Mouse (Mus musculus) stomach, postnatal 0 days (tissue): ENCODE results near the gene Taok3. TPM values are rescaled to one million over a fixed set of nuclear protein-coding genes. Genes with fewer than 3 reads are reported as not detected.

Experiments used
- ATAC-seq: fragments of 200-750 bp; cut with Nextera tagmentation; 2 replicates; pipeline ENCODE4 v1.8.0; 2017; ENCODE audit not compliant: low FRiP score, low TSS enrichment
- DNase-seq: peaks from one replicate; pipeline ENCODE4 v3.0.0-alpha.2; 2016; ENCODE audit warnings: low spot score
- H3K27ac ChIP-seq: fragments of 300-500 bp; sonication (generic); replicated peaks from 2 replicates; pipeline ENCODE4 v1.5.1; 2014; ENCODE audit warnings: mild to moderate bottlenecking, control low read depth
- H3K27me3 ChIP-seq: fragments of 300-500 bp; sonication (generic); 2 replicates; pipeline ENCODE4 v1.6.1; 2014; ENCODE audit warnings: low read length; ENCODE audit not compliant: control insufficient read depth, insufficient read depth
- H3K36me3 ChIP-seq: fragments of 300-500 bp; sonication (generic); 2 replicates; pipeline ENCODE4 v1.6.1; 2014; ENCODE audit warnings: low read length, mixed read lengths; ENCODE audit not compliant: control insufficient read depth, insufficient read depth
- H3K4me1 ChIP-seq: fragments of 300-500 bp; sonication (generic); replicated peaks from 2 replicates; pipeline ENCODE4 v1.6.1; 2014; ENCODE audit warnings: antibody characterized with exemption; ENCODE audit not compliant: control insufficient read depth, insufficient read depth
- H3K4me2 ChIP-seq: fragments of 300-500 bp; sonication (generic); replicated peaks from 2 replicates; pipeline ENCODE4 v1.6.1; 2014; ENCODE audit warnings: low read depth, mild to moderate bottlenecking, control low read depth, moderate library complexity
- H3K4me3 ChIP-seq: fragments of 300-500 bp; sonication (generic); 2 replicates; pipeline ENCODE4 v1.5.1; 2014; ENCODE audit warnings: low read depth, low read length, control low read depth
- H3K9ac ChIP-seq: fragments of 300-500 bp; sonication (generic); 2 replicates; pipeline ENCODE4 v1.6.1; 2014; ENCODE audit warnings: mild to moderate bottlenecking, low read length, control low read depth, mixed read lengths
- H3K9me3 ChIP-seq: fragments of 300-500 bp; sonication (generic); 2 replicates; pipeline ENCODE4 v1.6.1; 2016; ENCODE audit warnings: low read length; ENCODE audit not compliant: control insufficient read depth
- CTCF ChIP-seq: IDR thresholded peaks from 2 replicates; pipeline ENCODE4 v1.5.1; 2016; ENCODE audit warnings: antibody characterized with exemption, low read depth, mild to moderate bottlenecking, moderate library complexity
- EP300 ChIP-seq: optimal IDR thresholded peaks from 2 replicates; pipeline ENCODE3; 2016; ENCODE audit warnings: antibody characterized with exemption
- WGBS: fragments of 180-500 bp; shearing (Covaris S2); extraction: QIAGEN DNeasy Blood & Tissue Kit; methylation state at CpG from one replicate; pipeline ENCODE4 v1.1.7; 2014; 5-methylcytosine and 5-hydroxymethylcytosine counted together
- polyA plus RNA-seq: library from polyadenylated mRNA; unstranded; fragments of >200 nt; fragmentation: Nextera tagmentation; extraction: Ambion mirVana; gene quantifications from 2 replicates; pipeline ENCODE4 v1.2.1, GENCODE M21; 2015

The Taok3 gene
- polyA plus RNA-seq, 1 experiment from 2014 or later = 24.2 TPM

DNA sequence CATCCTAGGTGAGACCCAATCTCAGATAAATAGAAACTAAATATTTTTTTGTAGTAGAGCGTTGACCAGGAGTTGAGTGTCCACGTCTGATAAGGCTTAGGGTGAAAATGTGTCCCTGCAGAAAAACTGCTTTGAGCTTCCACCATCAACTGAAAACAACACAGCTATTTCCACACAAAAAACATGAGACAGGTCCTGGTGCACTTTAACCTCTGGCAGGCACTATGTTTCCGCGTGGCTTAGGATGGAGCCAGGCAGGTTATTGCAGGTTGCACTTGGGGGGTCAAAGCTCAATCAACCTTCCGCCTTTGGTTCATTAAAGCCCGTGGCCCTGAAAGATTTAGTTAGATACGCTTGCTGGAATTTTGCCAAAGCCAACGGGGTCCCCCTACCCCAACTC lies 1.1 kb upstream of the Taok3 start:
- no peak overlapping the region for H3K4me2 ChIP-seq
- H3K27me3 ChIP-seq = no peaks in the 10 kb centered on the region
- no peak overlapping the region for H3K4me3 ChIP-seq
- no peaks in the 10 kb centered on the region for H3K4me1 ChIP-seq
- H3K9ac ChIP-seq = no peak overlapping the region
- TF ChIP-seq CTCF = no peak
- no peak for TF ChIP-seq EP300
- 50% methylated on average over 8 of the region's 8 CpGs for WGBS
- no peak for ATAC-seq
- DNase-seq = no peak
- no peaks in the 10 kb centered on the region for H3K36me3 ChIP-seq
- no peak overlapping the region for H3K27ac ChIP-seq
- no peaks in the 10 kb centered on the region for H3K9me3 ChIP-seq

DNA sequence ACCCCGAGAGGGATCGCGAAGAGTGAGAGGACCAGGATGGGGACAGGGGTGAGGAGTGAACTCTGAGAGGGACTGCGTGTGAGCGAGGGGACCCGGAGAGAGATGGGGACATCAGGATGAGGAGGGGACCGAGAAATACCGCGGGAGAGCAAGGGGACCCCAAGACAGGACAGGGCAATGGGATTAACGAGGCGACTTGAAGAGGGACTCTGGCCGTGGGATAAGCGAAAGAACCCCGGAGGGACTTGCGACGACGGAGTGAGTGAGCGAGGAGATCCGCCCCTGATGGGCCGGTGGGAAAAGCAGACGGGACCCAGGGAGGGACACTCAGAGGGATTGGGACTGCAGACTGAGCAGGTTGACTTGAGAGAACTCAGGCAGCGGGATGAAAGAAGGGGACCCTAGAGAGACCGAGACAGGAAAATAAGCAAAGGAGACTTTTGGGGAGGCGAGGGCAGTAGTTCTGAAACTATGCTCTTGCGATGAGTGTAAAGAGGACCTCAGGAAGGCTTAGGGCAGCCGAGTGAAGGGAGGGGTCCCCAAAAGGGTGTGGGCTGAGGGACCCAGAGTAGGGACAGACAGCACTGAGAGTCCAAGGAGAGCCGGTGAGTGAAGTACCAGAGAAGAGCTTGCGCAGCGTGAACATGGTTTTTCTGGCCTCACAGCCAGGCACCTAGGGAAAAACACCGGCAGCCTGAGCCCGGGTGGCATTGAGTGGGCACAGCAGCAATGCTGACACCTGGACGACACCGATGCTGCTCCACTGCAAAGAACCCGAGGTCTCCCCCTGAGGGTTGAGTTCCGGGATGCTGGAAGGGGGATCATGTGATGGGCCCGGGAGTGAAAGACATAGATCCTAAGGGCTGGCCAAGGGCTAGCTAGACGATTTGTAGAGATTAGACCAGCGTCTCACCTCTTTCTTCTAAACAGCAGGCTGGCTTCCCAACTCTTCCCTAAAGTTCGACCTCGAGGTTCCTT lies 849 bp downstream of the Taok3 start:
- H3K4me3 ChIP-seq = peak overlapping the region; percentile 81
- no peaks in the 10 kb centered on the region for H3K36me3 ChIP-seq
- peak overlapping the region; percentile 86 for H3K4me2 ChIP-seq
- 2% methylated on average over 40 of the region's 40 CpGs for WGBS
- no peaks in the 10 kb centered on the region for H3K9me3 ChIP-seq
- ATAC-seq = peak; percentile 5
- TF ChIP-seq CTCF = no peak
- TF ChIP-seq EP300 = no peak
- peak; percentile 41 for DNase-seq
- peak overlapping the region; percentile 67 for H3K27ac ChIP-seq
- no peaks in the 10 kb centered on the region for H3K27me3 ChIP-seq
- H3K9ac ChIP-seq = peak overlapping the region; percentile 70
- no peaks in the 10 kb centered on the region for H3K4me1 ChIP-seq

DNA sequence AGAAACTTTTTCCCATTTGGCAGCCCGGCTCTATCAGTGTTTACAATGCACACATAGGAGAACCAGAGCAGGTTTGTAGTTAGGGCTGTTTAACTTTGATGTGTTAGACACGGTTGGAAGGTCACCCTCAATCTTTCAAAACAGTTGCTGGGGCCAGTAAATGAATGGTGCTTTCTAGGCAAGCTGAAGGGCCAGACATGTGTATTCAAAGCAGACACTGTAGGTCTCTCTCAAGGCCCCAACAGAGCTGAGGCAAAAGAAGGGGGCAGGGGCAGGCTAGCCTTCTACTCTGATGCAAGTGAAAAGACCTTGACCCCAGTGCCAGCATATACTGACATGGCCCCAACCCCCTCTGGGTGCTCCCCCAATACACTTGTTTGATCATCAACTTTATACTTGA lies 1.7 kb downstream of the Taok3 start:
- H3K9ac ChIP-seq = no peak overlapping the region
- H3K4me3 ChIP-seq = no peak overlapping the region; the same call in 1 of the 2 replicates
- no peaks in the 10 kb centered on the region for H3K36me3 ChIP-seq
- WGBS = 3% methylated on average over 2 of the region's 2 CpGs
- DNase-seq (peak; percentile 33), ATAC-seq (no peak)
- TF ChIP-seq EP300 (no peak), CTCF (no peak)
- H3K9me3 ChIP-seq = no peaks in the 10 kb centered on the region
- peak overlapping the region; percentile 61; the same call in 1 of the 2 replicates for H3K27ac ChIP-seq
- H3K4me2 ChIP-seq = peak overlapping the region; percentile 86
- no peaks in the 10 kb centered on the region for H3K27me3 ChIP-seq
- H3K4me1 ChIP-seq = no peaks in the 10 kb centered on the region

DNA sequence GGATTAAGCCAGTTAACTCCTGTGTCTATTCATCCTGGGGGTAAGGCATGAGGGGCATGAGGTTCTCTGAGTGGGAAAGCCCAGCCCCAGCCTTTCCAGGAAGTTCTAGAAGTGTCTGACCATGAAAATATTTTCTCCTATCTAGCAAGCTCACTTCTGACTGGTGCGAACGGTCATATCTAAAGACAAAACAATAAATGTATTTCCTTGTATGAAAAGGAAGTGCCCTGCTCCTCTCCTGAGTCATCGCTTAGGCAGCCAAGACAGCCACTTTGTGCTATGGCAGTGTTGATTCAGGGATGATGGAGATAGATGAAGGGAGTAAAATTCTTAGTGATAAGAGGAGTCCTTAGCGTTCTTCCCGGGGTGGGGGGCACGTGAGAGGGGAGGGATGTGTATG lies 3.2 kb downstream of the Taok3 start:
- TF ChIP-seq CTCF (no peak), EP300 (no peak)
- Histone ChIP-seq H3K27ac (peak overlapping the region; percentile 61), H3K36me3 (no peaks in the 10 kb centered on the region), H3K27me3 (no peaks in the 10 kb centered on the region), H3K9ac (no peak overlapping the region), H3K4me3 (no peak overlapping the region), H3K4me1 (no peaks in the 10 kb centered on the region), H3K9me3 (no peaks in the 10 kb centered on the region), H3K4me2 (no peak overlapping the region)
- 0 out of 2 replicates have a peak, but pooled peaks have one; percentile 28 for ATAC-seq
- WGBS = 23% methylated on average over 6 of the region's 6 CpGs
- DNase-seq = peak; percentile 44

DNA sequence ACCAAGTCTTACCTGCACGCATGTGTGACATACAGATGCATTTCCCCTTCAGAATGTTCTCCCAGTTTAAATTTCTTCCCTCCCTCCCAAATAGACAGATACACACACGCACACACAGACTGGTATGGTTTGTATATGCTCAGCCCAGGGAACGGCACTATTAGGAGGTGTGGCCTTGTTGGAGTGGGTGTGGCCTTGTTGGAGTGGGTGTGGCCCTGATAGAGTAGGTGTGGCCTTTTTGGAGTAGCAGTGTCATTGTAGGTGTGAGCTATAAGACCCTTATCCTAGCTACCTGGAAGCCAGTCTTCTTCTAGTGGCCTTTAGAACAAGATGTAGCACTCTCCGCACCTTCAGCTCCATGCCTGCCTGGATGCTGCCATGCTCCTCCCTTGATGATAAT lies 3.9 kb downstream of the Taok3 start:
- DNase-seq (no peak), ATAC-seq (no peak)
- TF ChIP-seq CTCF (no peak), EP300 (no peak)
- Histone ChIP-seq H3K36me3 (no peaks in the 10 kb centered on the region), H3K27me3 (no peaks in the 10 kb centered on the region), H3K4me2 (no peak overlapping the region), H3K27ac (0 out of 2 replicates have a peak overlapping the region, but pooled peaks have one; percentile 35), H3K4me1 (no peaks in the 10 kb centered on the region), H3K4me3 (no peak overlapping the region), H3K9ac (no peak overlapping the region), H3K9me3 (no peaks in the 10 kb centered on the region)
- 72% methylated on average over 4 of the region's 4 CpGs for WGBS
